Mouse (Mus musculus) frontal cortex, adult 2 months (tissue): Measurements from ENCODE around the gene Trio. TPM values are rescaled to one million over a fixed set of nuclear protein-coding genes. Genes with fewer than 3 reads are reported as not detected.

Experiments
- DNase-seq, 2 experiments: peaks; one replicate each; pipeline ENCODE4 v3.0.0; 2022; ENCODE audit warnings: low spot score in 1 of 2; ENCODE audit errors: extremely low spot score in 1 of 2
- polyA plus RNA-seq: library from polyadenylated mRNA; depleted of rRNA; stranded (reverse); fragments of >200 nt; gene quantifications from 2 replicates; pipeline ENCODE4 v1.2.3, GENCODE M21; 2012

Trio gene
- polyA plus RNA-seq, 1 experiment = 202 TPM

DNA sequence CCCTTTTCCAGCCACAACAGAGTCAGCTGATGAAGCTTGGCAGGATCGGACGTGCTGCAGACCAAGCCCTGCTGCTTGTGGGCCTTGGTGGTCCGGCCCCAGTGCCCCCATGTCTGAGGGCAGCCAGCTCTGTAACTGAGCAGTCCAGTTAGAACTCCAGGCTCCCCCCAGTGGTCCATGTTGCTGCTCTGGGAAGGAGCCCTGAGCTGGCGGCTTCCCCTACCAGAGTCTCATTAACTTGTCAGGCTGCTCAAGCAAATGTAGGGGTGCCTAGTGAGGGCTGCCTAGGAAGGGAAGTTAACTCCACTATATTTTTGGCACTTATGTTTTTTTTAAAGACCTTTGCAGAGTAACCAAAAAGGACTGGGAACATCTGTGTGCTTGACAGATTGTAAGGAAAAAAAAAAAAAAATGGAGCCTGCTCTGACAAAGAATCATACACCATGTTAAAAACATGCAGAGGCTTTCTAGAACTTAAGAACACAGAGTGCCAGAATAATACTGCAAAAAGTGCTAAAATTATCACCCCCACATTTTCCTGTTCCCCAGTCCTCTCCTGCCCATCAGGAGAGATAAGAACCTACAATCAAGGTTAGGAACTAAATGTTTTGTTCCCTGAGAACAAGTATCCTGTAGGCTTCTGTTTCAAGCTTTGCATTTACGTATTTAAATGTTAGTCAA, 216.9 kb downstream of the Trio start:
- peak in 1 of 2 experiments; percentile 71 for DNase-seq

DNA sequence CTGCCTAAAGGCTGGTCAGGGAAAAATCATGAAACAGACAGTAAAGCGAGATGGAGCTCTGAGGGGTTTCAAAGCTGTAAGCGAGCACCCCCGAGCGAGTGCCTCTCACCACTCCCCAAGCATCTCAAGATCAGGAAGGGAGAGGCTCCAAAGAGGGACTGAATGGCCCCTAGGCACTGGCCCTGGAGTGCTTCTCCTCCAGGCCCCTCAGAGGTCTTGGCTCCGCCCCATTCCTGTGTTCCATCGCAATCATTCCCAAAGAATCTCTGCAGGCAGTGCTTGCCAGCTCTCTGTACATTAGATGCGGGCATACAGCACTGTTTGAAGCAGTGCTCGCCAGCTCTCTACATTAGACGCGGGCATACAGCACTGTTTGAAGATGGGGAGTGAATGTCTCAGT, 219.4 kb downstream of the Trio start:
- DNase-seq = no peak

DNA sequence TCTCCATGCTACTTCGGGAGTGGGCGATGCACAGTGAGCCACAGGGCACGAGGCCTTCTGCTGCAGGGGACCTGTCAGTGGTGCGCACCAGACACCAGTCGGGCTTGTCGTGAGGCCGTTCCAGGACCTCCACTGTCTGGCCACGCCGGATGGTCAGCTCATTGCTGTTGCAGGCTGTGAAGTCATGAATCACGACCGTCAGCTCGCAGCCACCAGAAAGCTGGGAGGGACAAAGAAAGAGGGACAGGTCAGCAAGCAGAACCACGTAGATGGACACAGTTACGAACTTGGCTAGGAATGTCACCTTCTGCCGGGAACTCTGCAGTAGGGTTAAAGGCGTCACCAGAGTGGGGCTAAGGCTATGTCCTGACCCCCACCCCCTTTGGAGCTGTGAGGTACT, 220.0 kb downstream of the Trio start:
- DNase-seq = no peak

DNA sequence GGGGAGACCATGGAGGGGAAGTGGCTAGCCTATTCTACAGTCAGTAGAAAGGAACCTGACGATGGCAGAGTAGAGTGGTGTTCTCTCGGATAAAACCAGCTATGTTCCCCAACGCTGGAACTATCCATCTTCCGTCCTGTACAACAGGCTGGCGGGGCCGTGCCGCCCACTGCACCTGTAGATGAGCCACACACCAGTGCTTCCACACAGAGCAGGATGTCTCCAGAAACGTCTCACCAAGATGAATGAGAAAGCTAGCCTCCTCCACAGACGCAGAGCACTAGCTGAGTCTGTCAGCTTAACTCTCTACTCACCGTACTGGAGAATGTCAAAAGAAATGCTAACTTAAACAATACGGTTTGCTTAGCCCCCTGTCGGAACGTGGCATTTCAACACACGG, 221.2 kb downstream of the Trio start:
- DNase-seq = no peak

DNA sequence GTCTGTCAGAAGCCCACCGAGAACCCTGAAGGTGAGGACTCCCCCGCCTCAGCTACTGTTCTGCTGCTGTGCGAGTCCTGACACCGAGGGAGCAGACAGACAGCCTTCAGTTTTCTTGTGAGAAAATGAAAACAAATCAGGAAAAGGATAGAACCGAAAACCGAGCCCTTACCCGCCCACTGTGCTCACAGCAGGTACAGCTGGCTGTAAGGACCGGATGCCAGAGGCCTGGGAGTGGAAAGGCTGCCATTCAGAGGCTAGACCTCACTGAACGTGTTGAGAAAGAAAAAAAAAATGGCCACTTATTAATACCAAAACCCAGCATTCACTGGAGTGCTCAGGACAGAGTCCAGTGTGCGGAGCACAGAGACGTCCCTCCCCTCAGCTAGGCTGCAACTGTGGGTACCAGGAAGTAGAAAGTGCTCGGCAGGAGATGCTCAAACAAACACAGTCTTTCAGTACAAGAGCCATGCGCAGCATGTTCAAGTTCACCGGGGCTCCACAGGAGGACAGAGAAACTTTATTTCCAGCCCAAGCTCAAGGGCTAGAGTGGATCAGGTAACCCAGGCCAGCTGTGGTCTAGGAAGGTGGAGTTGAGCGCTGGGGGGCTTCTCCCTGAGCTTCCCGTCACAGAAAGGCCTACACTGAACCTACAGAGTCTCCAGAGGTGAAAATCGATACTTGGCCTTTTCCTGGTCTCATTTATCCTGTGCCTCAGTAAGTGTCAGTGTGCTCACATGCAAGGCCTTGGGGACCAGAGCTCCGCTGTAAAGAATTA, 221.9 kb downstream of the Trio start:
- DNase-seq = no peak

DNA sequence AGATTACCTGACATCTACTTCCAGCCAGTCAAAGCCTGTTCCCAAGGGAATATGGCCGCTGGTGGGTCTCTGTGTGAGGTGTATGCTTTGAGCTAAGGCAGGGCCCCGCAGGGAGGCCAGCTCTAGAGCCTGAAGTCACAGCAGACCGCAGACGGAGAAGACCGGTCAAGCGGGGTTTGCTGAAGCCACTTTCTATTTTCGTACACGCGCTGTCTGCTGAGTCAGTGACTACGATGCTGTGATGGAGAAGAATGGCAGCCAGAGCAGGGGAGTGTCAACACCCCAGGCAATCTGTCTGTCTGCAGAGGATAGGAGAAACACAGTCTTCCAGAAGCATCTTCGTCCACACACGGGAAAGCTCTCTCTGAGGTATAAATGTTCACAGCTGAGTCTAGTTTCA, 223.4 kb downstream of the Trio start:
- peak in 1 of 2 experiments; percentile 64 for DNase-seq

DNA sequence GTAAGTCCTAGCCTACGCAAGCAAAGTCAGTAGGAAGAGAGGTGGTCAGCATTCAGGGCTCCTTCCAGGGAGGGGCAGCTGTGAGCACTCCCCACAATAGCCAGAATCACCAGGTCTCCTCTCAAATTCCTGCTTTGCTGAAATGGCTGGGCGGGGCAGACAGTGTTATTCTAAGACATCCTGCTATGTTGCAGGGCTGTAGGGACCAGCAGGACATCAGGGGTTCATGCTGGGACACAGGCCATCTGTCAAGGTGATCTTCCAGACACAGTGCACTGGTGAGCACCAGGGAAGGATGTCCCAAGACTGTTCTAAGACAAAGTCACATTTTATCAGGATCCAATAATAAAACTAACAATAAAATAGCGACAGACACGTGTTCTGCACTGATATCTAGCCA, 224.5 kb downstream of the Trio start:
- no peak for DNase-seq

DNA sequence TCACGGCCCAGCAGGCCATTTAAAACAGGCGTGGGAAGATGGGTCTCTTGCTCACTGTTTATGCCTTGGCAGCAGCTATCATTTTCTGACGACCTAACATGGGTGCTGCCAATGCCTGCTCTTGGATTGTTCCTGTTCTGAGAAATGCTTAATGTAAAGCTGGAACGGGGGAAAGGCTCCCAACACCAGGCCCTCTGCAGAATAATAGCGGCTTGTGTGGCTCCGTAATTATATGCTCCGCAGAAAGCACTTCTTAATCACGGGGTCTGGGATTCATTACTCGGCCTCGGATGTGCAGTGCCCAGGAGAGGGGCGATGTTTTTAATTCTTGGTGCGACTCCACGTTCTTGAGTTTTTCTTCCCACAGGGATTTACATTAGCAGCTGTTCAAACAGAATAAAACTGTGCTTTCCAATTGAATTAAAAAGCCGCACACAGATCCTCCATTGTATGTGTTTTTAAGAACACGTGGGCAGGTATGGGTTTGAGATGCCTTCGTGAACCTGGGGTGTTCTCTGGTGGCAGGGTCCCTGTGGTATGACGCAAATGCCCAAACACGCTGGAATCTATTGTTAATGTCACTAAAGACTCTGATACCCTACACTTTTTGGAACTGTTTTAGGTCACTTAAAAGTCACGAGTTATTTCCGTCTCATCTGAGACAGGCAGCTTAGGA, 228.0 kb downstream of the Trio start:
- no peak for DNase-seq

DNA sequence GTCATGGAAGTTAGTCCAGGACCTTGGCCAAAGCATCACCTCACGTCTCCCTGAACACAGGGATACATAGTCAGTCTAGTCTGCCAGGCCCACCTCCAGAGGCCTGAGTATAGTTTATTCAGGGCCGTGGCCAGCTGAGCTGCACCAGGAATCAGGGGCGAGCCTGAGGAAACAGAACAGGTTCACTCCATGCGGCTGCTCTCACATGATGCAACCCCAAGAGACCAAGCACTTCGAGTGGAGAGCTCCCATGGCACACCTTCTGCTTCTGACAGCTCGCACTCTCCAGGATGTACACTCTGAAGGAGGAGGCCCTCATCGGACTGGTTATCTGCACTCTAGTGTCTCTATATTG, 228.8 kb downstream of the Trio start:
- no peak for DNase-seq

DNA sequence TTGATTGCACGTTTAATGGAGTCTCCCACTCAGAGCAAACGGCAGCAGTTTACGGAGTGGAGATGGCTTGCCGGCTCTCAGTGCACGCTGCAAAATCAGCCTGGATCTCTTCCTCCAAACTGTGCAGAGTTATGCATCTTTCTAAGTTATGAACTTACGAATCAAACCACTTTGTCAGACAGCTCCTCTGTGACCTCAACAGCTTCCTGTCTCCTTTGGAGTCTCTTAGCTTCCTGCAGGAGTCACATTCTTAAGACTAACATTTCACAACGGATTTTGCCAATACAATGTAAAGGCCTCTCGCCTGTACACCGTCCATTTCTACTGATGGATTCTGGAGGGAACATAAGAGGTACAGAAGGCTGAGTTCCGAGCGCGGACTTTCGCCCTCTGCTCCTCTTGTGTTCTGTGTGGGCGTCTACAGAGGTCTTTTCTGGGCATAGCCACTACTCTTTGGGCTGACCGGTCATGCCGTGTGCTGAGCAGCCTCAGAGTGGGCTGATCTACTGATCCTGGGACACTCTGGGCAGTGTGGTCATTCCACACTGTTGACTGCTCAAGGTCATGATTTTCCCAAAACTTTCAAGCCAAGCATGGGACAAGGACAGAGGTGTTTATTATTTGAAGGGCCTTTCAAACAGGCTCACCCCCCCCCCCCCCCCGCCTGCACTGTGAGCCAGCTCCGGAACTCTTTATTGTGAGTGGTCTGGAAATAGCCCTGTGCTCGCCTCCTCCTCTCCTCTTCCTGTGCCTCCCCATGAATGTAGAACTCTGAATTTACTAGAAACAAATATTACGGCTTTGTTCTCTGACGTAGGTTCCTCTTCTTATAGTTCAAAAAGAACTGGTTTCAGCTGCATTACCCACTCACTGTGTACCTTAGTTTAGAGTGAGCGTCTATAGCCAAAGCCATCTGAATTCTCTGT, 229.4 kb downstream of the Trio start:
- no peak for DNase-seq

DNA sequence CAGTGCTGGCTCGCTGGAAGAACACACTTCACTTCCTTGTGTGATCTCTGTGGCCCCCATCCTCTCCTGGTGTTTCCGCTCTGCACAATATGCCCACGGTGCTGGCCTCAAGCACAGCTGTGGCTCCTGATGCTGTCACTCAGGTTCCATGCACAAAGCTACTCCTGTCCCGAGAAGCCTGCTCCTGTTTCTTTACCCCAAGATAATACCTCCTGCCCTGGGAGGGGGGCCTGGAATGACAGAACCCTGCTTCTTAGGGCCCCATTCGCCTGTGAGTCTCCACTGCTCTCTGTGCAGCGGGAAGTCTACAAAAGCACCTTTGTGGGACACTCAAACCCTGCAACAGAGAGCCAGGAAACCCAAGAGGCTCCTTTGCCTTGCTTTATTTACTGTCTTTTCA, 232.4 kb downstream of the Trio start:
- DNase-seq = no peak

DNA sequence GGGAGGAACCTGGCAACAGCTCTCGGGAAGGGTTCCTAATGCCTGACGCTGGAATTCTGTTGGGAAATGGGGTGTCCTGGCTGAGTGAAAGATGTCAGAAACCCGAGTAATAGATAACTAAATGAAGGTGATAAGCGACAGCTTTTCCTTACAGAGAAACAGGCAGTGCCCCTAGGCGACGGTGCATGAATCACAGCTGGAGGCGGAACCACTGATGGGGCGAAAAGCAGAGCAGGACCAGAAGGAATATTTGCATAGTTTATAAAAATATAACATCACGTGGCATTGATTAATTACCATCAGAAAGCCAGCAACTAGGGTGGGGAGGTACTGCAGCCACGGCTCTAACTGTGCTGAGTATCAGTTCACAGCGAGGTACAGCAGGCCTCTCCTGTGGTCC, 233.2 kb downstream of the Trio start:
- DNase-seq = no peak

DNA sequence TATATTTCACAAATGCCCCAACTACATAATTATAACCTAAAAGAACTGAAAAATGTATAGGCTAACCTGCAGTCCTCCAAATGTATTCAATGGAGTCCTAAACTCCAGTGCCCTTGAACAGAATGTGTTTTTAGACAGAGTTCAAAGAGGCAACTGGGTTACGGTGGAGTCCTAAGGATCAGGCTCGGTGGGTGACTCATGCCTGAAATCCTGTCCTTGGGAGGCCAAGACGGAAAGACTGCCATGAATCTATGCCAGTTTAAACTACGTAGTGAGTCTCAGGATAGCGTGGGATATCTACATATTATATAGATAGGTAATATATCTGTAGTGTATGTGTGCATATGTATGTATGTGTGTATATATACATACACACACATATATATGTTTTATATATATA, 234.5 kb downstream of the Trio start:
- DNase-seq = no peak

DNA sequence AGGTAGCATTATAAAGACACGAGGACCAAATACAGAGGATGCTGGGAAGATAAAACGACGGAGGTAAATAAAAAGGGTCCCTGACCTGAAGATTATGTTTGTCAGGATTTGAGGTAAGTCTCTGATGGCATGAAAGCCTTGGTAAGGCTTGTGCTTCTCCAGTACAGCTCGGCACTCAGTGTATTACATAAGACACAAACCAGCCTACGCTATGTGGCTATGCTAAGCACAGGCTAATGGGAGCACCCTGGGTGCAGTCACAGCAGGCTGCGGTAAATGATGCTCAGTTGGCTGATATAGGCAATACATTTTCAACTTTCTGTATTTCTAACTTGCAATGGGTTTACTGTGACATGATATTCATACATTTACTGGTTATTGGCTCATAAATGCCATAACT, 234.9 kb downstream of the Trio start:
- peak in 1 of 2 experiments; percentile 67 for DNase-seq

DNA sequence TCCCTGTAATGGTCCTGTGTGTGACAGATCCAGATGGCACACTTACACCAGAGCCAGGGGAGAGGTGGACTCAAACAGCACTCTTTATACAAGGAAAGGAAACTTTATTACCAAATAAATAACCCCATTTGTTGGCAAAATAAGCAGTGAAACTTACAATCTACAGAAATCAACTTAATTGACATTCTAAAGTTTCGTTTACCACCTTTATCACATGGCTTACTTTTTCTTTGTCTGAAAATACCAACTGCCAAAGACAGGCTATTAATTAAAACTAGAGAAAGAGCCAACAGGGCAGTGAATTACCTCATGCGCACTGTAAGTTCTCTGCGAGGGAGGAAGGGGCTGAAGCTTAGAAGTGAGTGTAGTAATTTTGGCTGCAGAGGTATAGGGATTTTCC, 236.3 kb downstream of the Trio start:
- no peak for DNase-seq

DNA sequence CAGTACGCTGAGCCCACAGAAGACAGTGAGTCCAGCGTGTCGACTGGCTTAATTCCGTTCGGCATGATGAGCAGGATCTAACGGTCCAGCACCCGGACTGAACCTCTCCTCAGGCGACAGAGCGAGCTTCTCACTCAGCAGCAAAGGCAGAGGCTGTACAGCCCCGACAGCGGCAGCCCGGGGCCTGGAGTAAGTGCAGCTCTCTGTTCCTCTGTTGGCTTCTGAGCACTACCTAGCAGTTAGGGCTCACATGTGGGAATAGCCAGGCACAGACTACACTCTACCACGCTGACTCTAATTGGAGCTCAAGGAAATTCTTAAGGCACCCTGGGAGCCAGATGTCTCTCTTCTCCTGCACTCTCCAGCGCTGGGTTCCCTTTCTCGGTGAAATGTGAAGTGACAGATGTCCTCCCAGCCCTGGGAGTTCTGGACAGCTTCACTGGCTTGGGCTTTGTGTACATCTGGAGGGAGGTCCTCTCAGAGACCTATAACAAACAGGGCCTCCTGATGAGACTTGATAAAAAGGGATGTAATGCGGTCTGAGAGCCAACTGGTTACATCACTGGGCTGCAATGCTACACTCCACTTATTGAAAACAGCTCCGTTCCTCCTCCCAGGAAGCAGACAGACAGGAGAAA, 237.4 kb downstream of the Trio start:
- peak in 1 of 2 experiments; percentile 64 for DNase-seq

DNA sequence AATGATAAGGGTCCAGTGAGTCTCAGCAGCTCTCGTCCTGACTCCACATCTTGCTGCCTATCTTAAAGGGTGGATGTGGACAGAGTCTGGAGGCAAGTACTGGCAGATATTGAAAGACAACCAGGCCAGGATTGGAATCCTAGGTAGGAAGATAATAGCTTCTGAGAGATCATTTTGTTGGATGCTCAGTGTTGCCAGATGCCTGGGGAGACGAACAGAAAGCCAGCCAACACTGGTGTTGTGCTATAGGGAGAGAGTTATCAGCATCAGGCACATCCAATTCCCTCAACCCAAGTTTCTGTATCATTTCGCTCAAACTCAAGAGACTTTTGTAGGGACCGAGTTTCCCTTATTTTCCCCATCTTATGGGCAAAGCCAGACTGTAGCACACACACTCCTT, 238.5 kb downstream of the Trio start:
- DNase-seq = no peak

DNA sequence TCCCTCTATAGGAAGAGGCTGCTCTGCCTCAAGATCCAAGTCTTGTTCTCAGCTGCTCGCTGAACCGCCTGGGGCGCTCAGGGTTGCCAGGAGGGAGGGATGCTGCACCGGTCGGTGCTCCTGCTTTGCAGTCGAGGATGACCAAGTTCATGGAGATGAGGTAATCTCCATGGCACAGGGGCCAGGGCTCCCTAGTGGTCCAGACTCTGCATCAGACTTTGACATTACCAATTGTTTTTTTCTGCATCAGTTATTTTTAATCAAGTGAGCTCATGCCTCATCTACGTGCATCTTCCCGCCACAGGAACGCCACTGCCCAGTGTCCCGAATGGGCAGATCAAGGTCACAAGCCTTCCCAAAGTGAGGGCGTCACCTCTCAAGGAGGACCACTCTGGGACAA, 239.2 kb downstream of the Trio start:
- no peak for DNase-seq

DNA sequence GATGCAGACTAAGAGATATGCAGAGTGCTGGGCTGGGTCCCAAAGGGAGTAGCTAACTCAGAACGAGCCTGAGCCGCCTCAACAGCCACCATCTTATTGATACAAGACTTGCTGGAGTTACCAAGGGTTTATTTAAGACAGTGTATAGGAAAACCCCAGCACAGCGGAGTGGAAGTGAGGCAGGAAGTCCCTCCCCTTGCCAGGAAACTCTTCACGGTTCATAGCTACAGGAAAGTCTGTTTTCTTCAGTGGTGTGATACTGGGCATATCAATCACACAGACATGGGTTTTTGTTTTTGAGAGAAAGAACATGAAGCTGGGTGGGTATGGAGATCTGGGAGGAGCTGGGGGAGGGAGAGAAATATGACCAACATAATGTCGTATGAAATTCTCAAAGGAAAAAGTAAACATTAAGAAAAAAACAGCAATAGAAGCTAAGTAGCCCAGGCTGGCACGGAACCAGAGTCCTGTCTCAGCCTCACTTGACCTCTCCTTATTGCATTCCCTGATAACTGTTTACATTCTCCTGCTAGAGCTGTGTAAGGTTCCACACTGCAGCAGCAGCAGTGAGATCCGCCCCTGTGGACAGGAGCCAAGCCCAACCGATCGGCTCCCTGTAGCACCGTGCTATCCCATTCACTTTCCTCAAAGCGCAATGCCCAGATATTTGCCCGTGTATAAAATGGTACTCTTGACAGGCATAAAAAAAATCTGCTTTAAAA, 240.2 kb downstream of the Trio start:
- DNase-seq = no peak

DNA sequence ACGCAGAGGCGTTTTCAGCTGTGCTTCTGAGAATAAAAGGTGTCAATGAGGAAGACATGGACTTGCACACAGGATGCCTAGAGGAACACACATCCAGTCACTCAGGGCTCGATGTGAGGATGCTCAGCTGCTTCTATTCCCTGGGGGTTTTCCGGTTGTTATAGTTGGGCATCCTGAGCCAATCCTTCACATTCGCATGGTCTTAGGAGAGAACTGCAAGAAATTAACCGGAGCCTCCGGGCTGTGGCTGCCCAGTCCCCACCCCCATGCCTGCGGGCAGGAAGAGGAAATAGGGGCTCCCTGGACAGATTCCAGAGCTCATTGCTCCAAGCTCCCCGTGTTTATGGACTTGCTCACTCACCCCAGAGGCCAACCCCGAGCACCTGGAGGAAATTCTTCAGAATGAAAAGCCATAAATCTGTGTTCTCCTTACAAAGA, 241.5 kb downstream of the Trio start:
- DNase-seq = no peak
